Mouse (Mus musculus) 416B (cell line): ENCODE data around the gene Aldh9a1.

Source experiments
- DNase-seq: peaks from one replicate; pipeline ENCODE4 v3.0.0; 2011; ENCODE audit warnings: low read depth

Aldh9a1 gene

GRCm38 (mm10) chr1:167350597-167351415, 1.0 kb downstream of the Aldh9a1 start:
- DNase-seq: no peak

- DNase-seq: no peak
Observed at GRCm38 (mm10) chr1:167352403-167352802, 2.6 kb downstream of the Aldh9a1 start.

- DNase-seq: no peak
Observed at GRCm38 (mm10) chr1:167357387-167357786, 7.6 kb downstream of the Aldh9a1 start.

- DNase-seq: no peak
Observed at GRCm38 (mm10) chr1:167358731-167359130, 8.9 kb downstream of the Aldh9a1 start.

- no peak for DNase-seq
Observed at GRCm38 (mm10) chr1:167360268-167360667, 10.5 kb downstream of the Aldh9a1 start.

GRCm38 (mm10) chr1:167362819-167363218, 13.0 kb downstream of the Aldh9a1 start:
- DNase-seq: no peak

- no peak for DNase-seq
Observed at GRCm38 (mm10) chr1:167363322-167363721, 13.5 kb downstream of the Aldh9a1 start.

GRCm38 (mm10) chr1:167365808-167366207, 16.0 kb downstream of the Aldh9a1 start:
- no peak for DNase-seq

- DNase-seq: no peak
Observed at GRCm38 (mm10) chr1:167366621-167367020, 16.8 kb downstream of the Aldh9a1 start.

- DNase-seq: peak; percentile 41
Observed at GRCm38 (mm10) chr1:167368018-167368417, 18.2 kb downstream of the Aldh9a1 start.

- DNase-seq: no peak
Observed at GRCm38 (mm10) chr1:167368513-167368912, 18.7 kb downstream of the Aldh9a1 start.

- DNase-seq: peak; percentile 92
Observed at GRCm38 (mm10) chr1:167369905-167370304, 20.1 kb downstream of the Aldh9a1 start.

- DNase-seq: no peak
Observed at GRCm38 (mm10) chr1:167372739-167373138, 22.9 kb downstream of the Aldh9a1 start.

- no peak for DNase-seq
Observed at GRCm38 (mm10) chr1:167374003-167374784, 24.4 kb downstream of the Aldh9a1 start.

GRCm38 (mm10) chr1:167374942-167375341, 25.2 kb downstream of the Aldh9a1 start:
- no peak for DNase-seq

GRCm38 (mm10) chr1:167378019-167378418, 28.2 kb downstream of the Aldh9a1 start:
- DNase-seq: no peak

GRCm38 (mm10) chr1:167379751-167380150, 30.0 kb downstream of the Aldh9a1 start:
- no peak for DNase-seq

GRCm38 (mm10) chr1:167380223-167380622, 30.4 kb downstream of the Aldh9a1 start:
- no peak for DNase-seq

GRCm38 (mm10) chr1:167381050-167382015, 31.5 kb downstream of the Aldh9a1 start:
- no peak for DNase-seq

GRCm38 (mm10) chr1:167382316-167382715, 32.5 kb downstream of the Aldh9a1 start:
- DNase-seq: no peak

- no peak for DNase-seq
Observed at GRCm38 (mm10) chr1:167382763-167383162, 33.0 kb downstream of the Aldh9a1 start.

- no peak for DNase-seq
Observed at GRCm38 (mm10) chr1:167383178-167383577, 33.4 kb downstream of the Aldh9a1 start.
